Mouse (Mus musculus) mature B cell (primary cell): ENCODE results near the gene Vwce.

Experiments
- in situ Hi-C: fragments of 300-500 bp; cut with MboI; formaldehyde crosslinking; loops from 2 replicates; pipeline ENCODE4 v1.14.3; 2019

The Vwce gene

GRCm38 (mm10) chr19:10640589-10641378 lies 6.8 kb downstream of the Vwce start:
- in situ Hi-C loops, result no loop called here

GRCm38 (mm10) chr19:10645616-10646015 lies 11.6 kb downstream of the Vwce start:
- in situ Hi-C loops, result no loop called here

- in situ Hi-C loops, result no loop called here
Observed at GRCm38 (mm10) chr19:10648156-10648555, 14.1 kb downstream of the Vwce start.

GRCm38 (mm10) chr19:10656058-10656457 lies 22.0 kb downstream of the Vwce start:
- in situ Hi-C loops, result no loop called here

- in situ Hi-C loops, result no loop called here
Observed at GRCm38 (mm10) chr19:10657742-10658141, 23.7 kb downstream of the Vwce start.

GRCm38 (mm10) chr19:10658406-10658805 lies 24.4 kb downstream of the Vwce start:
- in situ Hi-C loops, result no loop called here

- in situ Hi-C loops, result no loop called here
Observed at GRCm38 (mm10) chr19:10661373-10661772, 27.4 kb downstream of the Vwce start.

GRCm38 (mm10) chr19:10661919-10662318 lies 27.9 kb downstream of the Vwce start:
- in situ Hi-C loops, result no loop called here

- in situ Hi-C loops, result no loop called here
Observed at GRCm38 (mm10) chr19:10662665-10663064, 28.7 kb downstream of the Vwce start.

- in situ Hi-C loops, result no loop called here
Observed at GRCm38 (mm10) chr19:10665093-10665492, 31.1 kb downstream of the Vwce start.

GRCm38 (mm10) chr19:10665499-10665898 lies 31.5 kb downstream of the Vwce start:
- in situ Hi-C loops, result no loop called here

GRCm38 (mm10) chr19:10671319-10671718 lies 37.3 kb downstream of the Vwce start:
- in situ Hi-C loops, result no loop called here

GRCm38 (mm10) chr19:10671854-10672417 lies 37.9 kb downstream of the Vwce start:
- in situ Hi-C loops, result no loop called here

- in situ Hi-C loops, result no loop called here
Observed at GRCm38 (mm10) chr19:10673275-10673674, 39.3 kb downstream of the Vwce start.

GRCm38 (mm10) chr19:10676656-10677055 lies 42.6 kb downstream of the Vwce start:
- in situ Hi-C loops, result no loop called here

- in situ Hi-C loops, result no loop called here
Observed at GRCm38 (mm10) chr19:10677915-10678771, 44.1 kb downstream of the Vwce start, which contains the start of gene Pga5. TSS of gene Pga5 (minus strand) at chr19:10678071.

GRCm38 (mm10) chr19:10678772-10679067 lies 44.7 kb downstream of the Vwce start:
- in situ Hi-C loops, result no loop called here

GRCm38 (mm10) chr19:10681571-10681970 lies 47.6 kb downstream of the Vwce start:
- in situ Hi-C loops, result no loop called here

- in situ Hi-C loops, result no loop called here
Observed at GRCm38 (mm10) chr19:10685081-10685480, 51.1 kb downstream of the Vwce start.

GRCm38 (mm10) chr19:10685727-10686126 lies 51.7 kb downstream of the Vwce start:
- in situ Hi-C loops, result no loop called here

- in situ Hi-C loops, result no loop called here
Observed at GRCm38 (mm10) chr19:10688537-10689352, 54.7 kb downstream of the Vwce start, which contains the start of gene Vps37c. TSS of gene Vps37c (plus strand) at chr19:10688735.
